Mouse (Mus musculus) hindbrain, embryonic 14.5 days (tissue): ENCODE measurements around the gene Ifitm10. TPM values are rescaled to one million over a fixed set of nuclear protein-coding genes. Genes with fewer than 3 reads are reported as not detected.
"Not testable (repeated sequence)": the region's sequence is repeated elsewhere in the genome, so short reads cannot be mapped to it uniquely, and the experiment has no call there.

Experiments
- ATAC-seq: fragments of 200-750 bp; cut with Nextera tagmentation; 2 replicates; pipeline ENCODE4 v1.8.0; 2017; ENCODE audit warnings: moderate number of reproducible peaks, mild to moderate bottlenecking, moderate TSS enrichment, moderate library complexity; ENCODE audit not compliant: low FRiP score
- DNase-seq: peaks from one replicate; pipeline ENCODE4 v3.0.0-alpha.2; 2015; ENCODE audit warnings: low spot score
- H3K27ac ChIP-seq: fragments of 300-500 bp; sonication (generic); 2 replicates; pipeline ENCODE4 v1.5.1; 2014; ENCODE audit warnings: mild to moderate bottlenecking, moderate library complexity
- H3K27me3 ChIP-seq: fragments of 300-500 bp; sonication (generic); 2 replicates; pipeline ENCODE4 v1.6.1; 2014; ENCODE audit warnings: mild to moderate bottlenecking, low read length, mixed read lengths; ENCODE audit not compliant: control insufficient read depth, insufficient read depth
- H3K36me3 ChIP-seq: fragments of 300-500 bp; sonication (generic); replicated peaks from 2 replicates; pipeline ENCODE4 v1.6.1; 2014; ENCODE audit not compliant: control insufficient read depth, insufficient read depth
- H3K4me1 ChIP-seq: fragments of 300-500 bp; sonication (generic); replicated peaks from 2 replicates; pipeline ENCODE4 v1.6.1; 2014; ENCODE audit warnings: antibody characterized with exemption, low read length, mixed read lengths; ENCODE audit not compliant: control insufficient read depth, insufficient read depth
- H3K4me2 ChIP-seq: fragments of 300-500 bp; sonication (generic); replicated peaks from 2 replicates; pipeline ENCODE4 v1.6.1; 2014; ENCODE audit warnings: mild to moderate bottlenecking, moderate library complexity
- H3K4me3 ChIP-seq: fragments of 300-500 bp; sonication (generic); replicated peaks from 2 replicates; pipeline ENCODE4 v1.5.1; 2014; ENCODE audit warnings: mild to moderate bottlenecking, low read length
- H3K9ac ChIP-seq: fragments of 300-500 bp; sonication (generic); 2 replicates; pipeline ENCODE4 v1.6.1; 2014
- H3K9me3 ChIP-seq: fragments of 300-500 bp; sonication (generic); 2 replicates; pipeline ENCODE4 v1.6.1; 2016; ENCODE audit warnings: low read length; ENCODE audit not compliant: control insufficient read depth
- WGBS: fragments of 180-500 bp; shearing (Covaris S2); extraction: QIAGEN DNeasy Blood & Tissue Kit; methylation state at CpG from one replicate; pipeline ENCODE4 v1.1.7; 2014; 5-methylcytosine and 5-hydroxymethylcytosine counted together
- polyA plus RNA-seq: library from polyadenylated mRNA; unstranded; fragments of >200 nt; fragmentation: Nextera tagmentation; extraction: Ambion mirVana; gene quantifications from 2 replicates; pipeline ENCODE4 v1.2.1, GENCODE M21; 2014

The Ifitm10 gene
- polyA plus RNA-seq, 1 experiment from 2014 or later, result 7.3 TPM

- H3K27me3 ChIP-seq, result peaks cover 14% of the 10 kb centered on the region
- not testable (repeated sequence) for H3K9ac ChIP-seq, H3K4me1 ChIP-seq, H3K4me3 ChIP-seq, DNase-seq, ATAC-seq, H3K27ac ChIP-seq, H3K4me2 ChIP-seq, H3K36me3 ChIP-seq, H3K9me3 ChIP-seq
- WGBS, result 62% methylated on average over 1 of the region's 1 CpGs
These were observed 94.3 kb downstream of the Ifitm10 start for GRCm38 (mm10) chr7:142279291-142279690.

- 0% methylated on average over 3 of the region's 3 CpGs for WGBS
- ATAC-seq, result not testable (repeated sequence)
These were observed 95.4 kb downstream of the Ifitm10 start for GRCm38 (mm10) chr7:142278183-142278582.

More at GRCm38 (mm10) chr7:142278183-142278582, 95.4 kb downstream of the Ifitm10 start:
- not testable (repeated sequence) for H3K27ac ChIP-seq, H3K36me3 ChIP-seq, H3K4me3 ChIP-seq, H3K9me3 ChIP-seq, H3K4me1 ChIP-seq, H3K4me2 ChIP-seq, H3K9ac ChIP-seq
- DNase-seq, result peak; percentile 78
- H3K27me3 ChIP-seq, result peaks cover 10% of the 10 kb centered on the region

Other genes with a start within 250 kb of the Ifitm10 start
- gene Gm39115, start 237.7 kb downstream of the Ifitm10 start, polyA plus RNA-seq, result not detected in 2 replicates
- 0.15 TPM in 1 of 2 replicates, not detected in the other for gene Gm45337, start 229.1 kb downstream of the Ifitm10 start, polyA plus RNA-seq
- gene Gm29735, start 216.6 kb downstream of the Ifitm10 start, polyA plus RNA-seq, result not detected in 2 replicates
- not detected in 2 replicates for gene Gm4553, start 208.0 kb downstream of the Ifitm10 start, polyA plus RNA-seq
- gene Krtap5-2, start 197.7 kb downstream of the Ifitm10 start, polyA plus RNA-seq, result not detected in 2 replicates
- not detected in 2 replicates for gene Gm10153, start 183.4 kb downstream of the Ifitm10 start, polyA plus RNA-seq
- not detected in 2 replicates for gene Krtap5-3, start 172.4 kb downstream of the Ifitm10 start, polyA plus RNA-seq
- gene Gm7579, start 161.9 kb downstream of the Ifitm10 start, polyA plus RNA-seq, result not detected in 2 replicates
- not detected in 2 replicates for gene Krtap5-5, start 143.8 kb downstream of the Ifitm10 start, polyA plus RNA-seq
- not detected in 2 replicates for gene Gm40460, start 132.7 kb downstream of the Ifitm10 start, polyA plus RNA-seq
- gene Gm2431, start 115.4 kb downstream of the Ifitm10 start, polyA plus RNA-seq, result not detected in 2 replicates
- gene Gm4559, start 99.4 kb downstream of the Ifitm10 start, polyA plus RNA-seq, result not detected in 2 replicates
- gene Krtap5-1, start 76.6 kb downstream of the Ifitm10 start, polyA plus RNA-seq, result not detected in 2 replicates
- not detected in 2 replicates for gene Krtap5-4, start 70.2 kb downstream of the Ifitm10 start, polyA plus RNA-seq
- gene Gm49369, start 8.9 kb upstream of the Ifitm10 start, polyA plus RNA-seq, result not detected in 2 replicates
- 313 and 325 TPM in 2 replicates for gene Ctsd, start 14.3 kb upstream of the Ifitm10 start, polyA plus RNA-seq
- not detected in 2 replicates for gene Syt8, start 61.1 kb upstream of the Ifitm10 start, polyA plus RNA-seq
- 1.0 TPM in 1 of 2 replicates, not detected in the other for gene Tnni2, start 68.1 kb upstream of the Ifitm10 start, polyA plus RNA-seq
- gene Lsp1, start 87.1 kb upstream of the Ifitm10 start, polyA plus RNA-seq, result 4.8 and 8.2 TPM in 2 replicates
- gene Tnnt3, start 125.1 kb upstream of the Ifitm10 start, polyA plus RNA-seq, result 1.2 and 1.6 TPM in 2 replicates
- 21.6 and 22.9 TPM in 2 replicates for gene Mrpl23, start 158.9 kb upstream of the Ifitm10 start, polyA plus RNA-seq